ENCODE assay signal across 15 mouse cellular contexts in the genomic region with DNA sequence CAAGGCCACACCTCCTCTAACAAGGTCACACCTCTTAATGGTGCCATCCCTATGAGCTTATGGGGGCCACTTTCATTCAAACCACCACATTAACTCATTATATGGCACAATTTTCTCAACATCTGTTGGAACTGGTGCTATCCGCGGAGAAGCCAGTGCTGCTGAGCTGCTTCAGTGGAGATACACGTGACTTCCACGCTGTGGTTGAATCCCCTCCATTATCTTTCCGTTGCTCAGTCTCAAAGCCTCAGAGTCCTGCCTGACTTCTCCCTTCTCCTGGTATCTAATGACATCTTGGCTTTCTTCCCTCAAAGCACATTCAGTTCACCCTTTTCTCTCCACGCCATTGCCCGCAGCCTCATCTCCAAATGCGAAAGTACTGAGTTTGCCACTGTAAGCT.
"Had no signal": no experiment of that assay in that cellular context is flagged by ENCODE, and none has a peak within 500 bp of the region (broad histone marks: within the 10 kb centered on the region; RNA-seq: fewer than 3 reads in every experiment).

No protein-coding gene starts in this region.

- H3K9ac ChIP-seq: liver, embryonic 14.5 days; liver, postnatal 0 days; lung, embryonic 15.5 days; midbrain, embryonic 13.5 days; stomach, embryonic 15.5 days had no signal

- H3K27me3 ChIP-seq: lung, embryonic 15.5 days; midbrain, embryonic 13.5 days; stomach, embryonic 15.5 days had no signal

- H3K4me3 ChIP-seq: layer of hippocampus, adult 2 months; lung, embryonic 15.5 days; midbrain, embryonic 13.5 days; stomach, embryonic 15.5 days had no signal

- H3K4me1 ChIP-seq: lung, embryonic 15.5 days; stomach, embryonic 15.5 days had no signal

- DNase-seq: kidney, adult 2 months; kidney, postnatal 25 days; liver, postnatal 0 days; lung, postnatal 10 days; lung, postnatal 36 days; spleen, adult 18-20 months; thymus, postnatal 25 days had no signal

- H3K4me2 ChIP-seq: liver, embryonic 11.5 days; lung, embryonic 15.5 days; midbrain, embryonic 13.5 days; stomach, embryonic 15.5 days had no signal

- H3K27ac ChIP-seq: kidney, postnatal 0 days; layer of hippocampus, adult 2 months; liver, embryonic 14.5 days; lung, embryonic 15.5 days; midbrain, embryonic 13.5 days; stomach, embryonic 15.5 days had no signal

- ATAC-seq: intestine, embryonic 16.5 days; liver, postnatal 0 days; midbrain, embryonic 13.5 days had no signal

- H3K36me3 ChIP-seq: lung, embryonic 15.5 days; midbrain, embryonic 13.5 days; stomach, embryonic 15.5 days had no signal

- H3K9me3 ChIP-seq: lung, embryonic 15.5 days; midbrain, embryonic 13.5 days; stomach, embryonic 15.5 days had no signal
